Mouse (Mus musculus): Measurements from ENCODE around the gene Dpep2nb.
"Not testable (repeated sequence)": the region's sequence is repeated elsewhere in the genome, so short reads cannot be mapped to it uniquely, and the experiment has no call there.

Dpep2nb gene

GRCm38 (mm10) chr8:106005875-106006274, at the start of gene Dpep2nb:
Dpep2nb (minus strand) TSS chr8:106005975.
- no peak for DNase-seq (ENCODE audit: low spot score in 2 of 2)

- peak in 1 of 2 experiments; percentile 53 for DNase-seq (ENCODE audit: low spot score in 2 of 2)
These were observed 49.3 kb upstream of the Dpep2nb start for GRCm38 (mm10) chr8:106055038-106055437.

- peak; percentile 47 to 87 for DNase-seq (ENCODE audit: low spot score in 2 of 2)
These were observed 48.5 kb upstream of the Dpep2nb start for GRCm38 (mm10) chr8:106054190-106054811.

- peak in 1 of 2 experiments; percentile 75 for DNase-seq (ENCODE audit: low spot score in 2 of 2)
These were observed 46.8 kb upstream of the Dpep2nb start for GRCm38 (mm10) chr8:106052510-106053089.

GRCm38 (mm10) chr8:106051068-106051467, 45.3 kb upstream of the Dpep2nb start:
- DNase-seq (ENCODE audit: low spot score in 2 of 2) = no peak

GRCm38 (mm10) chr8:106049840-106050239, 44.1 kb upstream of the Dpep2nb start:
- no peak for DNase-seq (ENCODE audit: low spot score in 2 of 2)

- no peak for DNase-seq (ENCODE audit: low spot score in 2 of 2)
These were observed 42.3 kb upstream of the Dpep2nb start for GRCm38 (mm10) chr8:106047854-106048630.

- DNase-seq (ENCODE audit: low spot score in 2 of 2) = no peak
These were observed 41.2 kb upstream of the Dpep2nb start for GRCm38 (mm10) chr8:106046872-106047559.

GRCm38 (mm10) chr8:106044151-106044550, 38.4 kb upstream of the Dpep2nb start:
- no peak for DNase-seq (ENCODE audit: low spot score in 2 of 2)

GRCm38 (mm10) chr8:106043055-106043454, 37.3 kb upstream of the Dpep2nb start:
- DNase-seq (ENCODE audit: low spot score in 2 of 2) = no peak

GRCm38 (mm10) chr8:106040218-106040617, 34.4 kb upstream of the Dpep2nb start:
- no peak for DNase-seq (ENCODE audit: low spot score in 2 of 2)

- no peak for DNase-seq (ENCODE audit: low spot score in 2 of 2)
These were observed 33.8 kb upstream of the Dpep2nb start for GRCm38 (mm10) chr8:106039605-106040004.

GRCm38 (mm10) chr8:106038721-106039120, 32.9 kb upstream of the Dpep2nb start:
- DNase-seq (ENCODE audit: low spot score in 2 of 2) = no peak

GRCm38 (mm10) chr8:106022483-106022882, 16.7 kb upstream of the Dpep2nb start:
- DNase-seq (ENCODE audit: low spot score in 2 of 2) = peak; percentile 75 to 86

- no peak for DNase-seq (ENCODE audit: low spot score in 2 of 2)
These were observed 12.3 kb upstream of the Dpep2nb start for GRCm38 (mm10) chr8:106018039-106018438.

- no peak for DNase-seq (ENCODE audit: low spot score in 2 of 2)
These were observed 11.4 kb upstream of the Dpep2nb start for GRCm38 (mm10) chr8:106017130-106017529.

GRCm38 (mm10) chr8:106016284-106016683, 10.5 kb upstream of the Dpep2nb start:
- DNase-seq (ENCODE audit: low spot score in 2 of 2) = no peak

- not testable (repeated sequence) for DNase-seq (ENCODE audit: low spot score in 2 of 2)
These were observed 6.4 kb upstream of the Dpep2nb start for GRCm38 (mm10) chr8:106012203-106012602.

- DNase-seq (ENCODE audit: low spot score in 2 of 2) = no peak
These were observed 5.8 kb upstream of the Dpep2nb start, which contains the start of gene Ddx28 for GRCm38 (mm10) chr8:106011643-106011986. Ddx28 (minus strand) TSS chr8:106011882.

- DNase-seq (ENCODE audit: low spot score in 2 of 2) = peak; percentile 86 to 95
These were observed 5.2 kb upstream of the Dpep2nb start for GRCm38 (mm10) chr8:106010748-106011642.

GRCm38 (mm10) chr8:106007891-106008290, 2.1 kb upstream of the Dpep2nb start:
- DNase-seq (ENCODE audit: low spot score in 2 of 2) = not testable (repeated sequence)
